Mouse (Mus musculus): ENCODE measurements around the gene Rec8.

Rec8 gene

GRCm38 (mm10) chr14:55641291-55641690, 23.5 kb downstream of the Rec8 start:
- no peak for DNase-seq (ENCODE audit: low spot score)

GRCm38 (mm10) chr14:55642679-55643059, 24.8 kb downstream of the Rec8 start:
- DNase-seq (ENCODE audit: low spot score): no peak

- peak; percentile 84 for DNase-seq (ENCODE audit: low spot score)
These were observed 25.4 kb downstream of the Rec8 start, which contains the start of gene Tm9sf1 for GRCm38 (mm10) chr14:55643060-55643907. Gene Tm9sf1 (minus strand): TSS chr14:55643806.

GRCm38 (mm10) chr14:55644261-55644888, 26.5 kb downstream of the Rec8 start:
- peak; percentile 21 for DNase-seq (ENCODE audit: low spot score)

GRCm38 (mm10) chr14:55649884-55650283, 32.0 kb downstream of the Rec8 start, which contains the start of gene Tssk4:
Gene Tssk4 (plus strand): TSS chr14:55650184.
- no peak for DNase-seq (ENCODE audit: low spot score)

- no peak for DNase-seq (ENCODE audit: low spot score)
These were observed 33.7 kb downstream of the Rec8 start for GRCm38 (mm10) chr14:55651528-55651927.

- DNase-seq (ENCODE audit: low spot score): no peak
These were observed 39.1 kb downstream of the Rec8 start for GRCm38 (mm10) chr14:55656935-55657334.

GRCm38 (mm10) chr14:55658011-55658410, 40.2 kb downstream of the Rec8 start:
- DNase-seq (ENCODE audit: low spot score): no peak

- peak; percentile 92 for DNase-seq (ENCODE audit: low spot score)
These were observed 42.2 kb downstream of the Rec8 start, which contains the start of gene Mdp1 for GRCm38 (mm10) chr14:55659960-55660573. Gene Mdp1 (minus strand): TSS chr14:55660508.

- no peak for DNase-seq (ENCODE audit: low spot score)
These were observed 42.8 kb downstream of the Rec8 start for GRCm38 (mm10) chr14:55660636-55661035.

- no peak for DNase-seq (ENCODE audit: low spot score)
These were observed 53.6 kb downstream of the Rec8 start for GRCm38 (mm10) chr14:55671486-55671832.

- peak; percentile 97 for DNase-seq (ENCODE audit: low spot score)
These were observed 54.2 kb downstream of the Rec8 start, which contains the start of the genes Gmpr2 and Nedd8 for GRCm38 (mm10) chr14:55671833-55672740. Gene Gmpr2 (plus strand): TSS chr14:55671941. Gene Nedd8 (minus strand): TSS chr14:55672124.

GRCm38 (mm10) chr14:55672741-55673060, 54.9 kb downstream of the Rec8 start:
- DNase-seq (ENCODE audit: low spot score): no peak
